Mouse (Mus musculus) mesoderm, embryonic 11.5 days (tissue): ENCODE data around the gene Spaar.
A peak's percentile ranks its signal among the peaks of the same experiment; 100 is the strongest.

ENCODE experiments used
- DNase-seq: peaks from one replicate; pipeline ENCODE4 v3.0.0-alpha.2; 2012; ENCODE audit warnings: low read depth, low spot score

Spaar gene

GRCm38 (mm10) chr4:43729794-43730550, at the start of gene Spaar:
TSS of gene Spaar (plus strand) at chr4:43730034.
- no peak for DNase-seq

GRCm38 (mm10) chr4:43690021-43690420, 39.8 kb upstream of the Spaar start:
- DNase-seq: no peak

- no peak for DNase-seq
These were observed 38.8 kb upstream of the Spaar start for GRCm38 (mm10) chr4:43691026-43691425.

- DNase-seq: no peak
These were observed 36.0 kb upstream of the Spaar start for GRCm38 (mm10) chr4:43693806-43694241.

GRCm38 (mm10) chr4:43694439-43695248, 35.2 kb upstream of the Spaar start:
- DNase-seq: no peak

- no peak for DNase-seq
These were observed 34.6 kb upstream of the Spaar start for GRCm38 (mm10) chr4:43695249-43695671.

- no peak for DNase-seq
These were observed 33.3 kb upstream of the Spaar start for GRCm38 (mm10) chr4:43696561-43696960.

GRCm38 (mm10) chr4:43700707-43701106, 29.1 kb upstream of the Spaar start, which contains the start of gene Olfr70:
TSS of gene Olfr70 (minus strand) at chr4:43700807.
- DNase-seq: no peak

- no peak for DNase-seq
These were observed 26.4 kb upstream of the Spaar start for GRCm38 (mm10) chr4:43703439-43703838.

GRCm38 (mm10) chr4:43703851-43704250, 26.0 kb upstream of the Spaar start:
- no peak for DNase-seq

GRCm38 (mm10) chr4:43705991-43706390, 23.8 kb upstream of the Spaar start:
- DNase-seq: no peak

- DNase-seq: no peak
These were observed 20.0 kb upstream of the Spaar start, which contains the start of gene Olfr71 for GRCm38 (mm10) chr4:43709869-43710268. TSS of gene Olfr71 (minus strand) at chr4:43710255.

GRCm38 (mm10) chr4:43711821-43712220, 18.0 kb upstream of the Spaar start:
- DNase-seq: peak; percentile 83

GRCm38 (mm10) chr4:43713652-43714219, 16.1 kb upstream of the Spaar start:
- no peak for DNase-seq

- peak; percentile 24 for DNase-seq
These were observed 9.2 kb upstream of the Spaar start for GRCm38 (mm10) chr4:43720491-43721228.

- no peak for DNase-seq
These were observed 7.6 kb upstream of the Spaar start for GRCm38 (mm10) chr4:43722191-43722590.

- DNase-seq: peak; percentile 64
These were observed 5.1 kb upstream of the Spaar start for GRCm38 (mm10) chr4:43724764-43725163.

- DNase-seq: no peak
These were observed 3.4 kb upstream of the Spaar start for GRCm38 (mm10) chr4:43726228-43726993.

GRCm38 (mm10) chr4:43726995-43727394, 2.8 kb upstream of the Spaar start, which contains the start of gene Hrct1:
TSS of gene Hrct1 (plus strand) at chr4:43727188.
- no peak for DNase-seq

- no peak for DNase-seq
These were observed 1.9 kb upstream of the Spaar start for GRCm38 (mm10) chr4:43727718-43728575.
